Mouse (Mus musculus) frontal cortex, adult (tissue): ENCODE results near the gene Clec4a1.

Experiments
- ATAC-seq: cut with Nextera tagmentation; 2 replicates; pipeline ENCODE4 v1.9.2; 2017; ENCODE audit warnings: mild to moderate bottlenecking, moderate library complexity, mixed read lengths; ENCODE audit not compliant: low TSS enrichment

The Clec4a1 gene

DNA sequence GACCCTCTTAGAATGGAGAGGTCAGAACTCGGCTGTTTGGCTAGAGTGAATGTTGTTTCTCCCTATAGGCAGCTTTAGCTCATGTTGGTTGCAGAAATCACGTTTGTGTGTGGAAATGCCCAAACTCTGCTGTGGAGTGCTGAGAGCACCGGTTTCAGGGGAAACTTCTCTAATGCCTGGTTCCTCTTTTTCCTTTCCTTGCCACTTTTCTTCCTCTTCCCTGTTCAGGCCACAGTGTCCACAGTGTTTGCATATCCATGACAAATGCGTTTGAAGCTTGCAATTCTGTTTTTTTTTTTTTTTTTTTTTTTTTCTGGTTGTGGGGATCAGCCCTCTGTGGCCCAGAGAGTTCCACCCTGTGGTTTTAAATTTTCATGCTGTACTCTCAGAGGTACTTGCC lies at the start of gene Clec4a1:
Clec4a1 (plus strand) TSS at position 398 of the 400 bp plus-strand sequence.
- ATAC-seq = no peak

DNA sequence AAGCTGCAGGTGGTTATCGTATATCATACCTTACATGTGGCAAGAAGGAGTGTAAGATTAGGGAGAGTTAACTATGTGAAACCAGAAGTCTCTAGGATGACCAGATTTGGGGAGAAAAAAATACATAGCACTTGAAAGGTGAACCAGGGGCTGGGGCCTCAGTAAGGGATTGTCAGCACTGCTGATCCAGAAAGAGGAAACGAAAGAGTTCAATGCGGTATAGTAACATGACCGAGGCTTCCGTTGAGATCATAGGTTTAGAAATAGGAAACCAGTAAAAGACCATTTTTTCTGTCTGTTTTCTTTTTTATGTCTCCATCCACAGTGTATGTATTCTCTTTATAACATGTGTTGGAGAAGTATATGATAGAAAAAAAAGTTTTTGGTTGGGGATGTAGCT lies 48.8 kb upstream of the Clec4a1 start:
- no peak for ATAC-seq

DNA sequence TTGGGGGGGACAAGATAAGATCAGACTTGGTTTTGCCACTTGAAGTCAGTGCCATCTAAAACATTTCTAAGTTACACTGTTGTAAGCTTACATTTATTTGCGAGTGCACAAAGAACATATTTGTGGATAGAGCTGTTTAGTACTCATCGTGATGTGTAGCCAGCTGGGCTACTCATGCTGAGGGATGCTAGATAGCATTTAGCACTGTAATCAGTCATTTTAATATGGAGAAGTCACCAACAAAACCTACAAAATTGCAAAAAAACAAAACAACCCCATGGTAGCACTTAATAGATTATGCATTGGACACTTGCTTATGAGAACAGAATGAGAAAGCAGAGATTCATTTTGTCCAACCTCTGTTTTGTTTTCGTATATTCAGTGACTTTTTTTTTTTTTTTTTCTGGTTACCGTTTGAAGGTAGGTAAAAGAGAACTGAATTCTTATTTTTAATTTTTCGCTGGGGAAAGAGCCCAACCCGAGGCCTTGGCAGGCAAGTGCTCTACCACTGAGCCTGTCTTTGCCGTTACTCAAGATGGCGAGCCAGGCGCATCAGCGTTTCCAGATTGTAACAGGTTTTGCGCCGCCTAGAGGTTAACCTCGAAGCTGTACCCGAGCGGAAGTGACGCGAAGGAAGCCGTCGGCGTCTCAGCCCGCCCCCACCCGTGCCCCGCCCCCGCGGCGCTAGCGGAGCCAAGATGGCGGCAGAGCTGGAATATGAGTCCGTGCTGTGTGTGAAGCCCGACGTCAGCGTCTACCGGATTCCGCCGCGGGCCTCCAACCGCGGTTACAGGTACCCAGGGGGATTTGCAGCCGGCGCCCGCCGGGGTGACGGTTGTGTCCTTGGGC lies 47.6 kb upstream of the Clec4a1 start, which contains the start of gene Necap1:
Necap1 (plus strand) TSS at position 604 of the 849 bp plus-strand sequence.
- ATAC-seq = peak; percentile 95

DNA sequence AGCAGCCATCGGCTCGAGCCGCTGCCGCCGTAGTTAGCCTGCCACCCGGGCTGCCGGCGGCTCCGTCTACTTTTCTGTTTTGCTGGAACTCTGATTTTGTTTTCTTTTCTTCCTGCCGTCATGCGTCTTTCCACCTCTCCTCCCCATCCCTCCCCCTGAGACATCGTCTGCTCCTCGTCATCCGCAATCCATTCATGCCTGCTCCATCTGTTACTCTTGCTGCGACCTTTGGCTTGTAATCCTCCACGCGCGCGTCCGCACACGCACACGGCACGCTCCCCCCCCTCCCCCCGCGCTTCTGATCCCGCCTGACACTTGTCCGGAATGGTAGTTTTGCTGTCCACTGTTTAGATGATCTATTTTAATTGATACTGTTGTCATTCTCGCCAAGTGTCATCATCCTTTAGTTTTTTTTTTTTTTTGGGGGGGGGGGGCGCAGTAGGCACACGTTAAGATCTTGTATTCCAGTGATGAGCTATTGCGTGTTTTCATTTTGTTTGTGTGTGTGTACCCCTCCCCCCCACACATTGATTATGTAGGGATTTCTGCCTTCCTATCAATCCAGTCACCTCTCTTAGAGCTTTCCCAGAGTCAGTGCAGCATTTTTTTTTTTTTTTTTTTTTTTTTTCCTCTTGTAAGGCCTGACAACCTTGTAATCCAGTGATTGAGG lies 46.8 kb upstream of the Clec4a1 start:
- ATAC-seq = peak; percentile 55

DNA sequence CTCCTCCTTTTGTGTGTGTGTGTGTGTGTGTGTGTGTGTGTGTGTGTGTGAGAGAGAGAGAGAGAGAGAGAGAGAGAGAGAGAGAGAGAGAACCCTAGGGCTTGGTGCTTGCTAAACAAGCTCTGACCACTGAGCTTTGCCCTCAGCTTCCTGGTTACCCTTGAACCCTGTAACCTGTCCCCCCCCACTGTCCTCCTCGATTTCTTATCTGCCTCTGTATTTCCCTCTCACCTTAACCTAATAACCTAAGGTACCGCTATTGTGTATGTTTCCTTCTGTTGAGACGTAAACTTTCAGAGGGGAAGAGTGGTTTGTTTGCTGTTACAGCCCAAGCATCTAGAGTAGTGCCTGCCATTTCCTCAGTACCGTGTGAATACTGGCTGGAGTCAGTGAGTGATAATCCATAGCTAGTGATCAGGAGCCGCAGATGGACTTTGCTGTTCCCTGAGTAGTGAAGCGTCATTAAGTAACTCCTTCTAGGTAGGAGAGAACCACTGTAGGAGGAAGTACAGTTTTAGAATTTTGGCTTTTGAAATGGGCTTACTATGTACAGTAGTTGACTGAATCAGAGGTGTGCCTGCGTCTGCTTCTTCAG lies 42.4 kb upstream of the Clec4a1 start:
- no peak for ATAC-seq

DNA sequence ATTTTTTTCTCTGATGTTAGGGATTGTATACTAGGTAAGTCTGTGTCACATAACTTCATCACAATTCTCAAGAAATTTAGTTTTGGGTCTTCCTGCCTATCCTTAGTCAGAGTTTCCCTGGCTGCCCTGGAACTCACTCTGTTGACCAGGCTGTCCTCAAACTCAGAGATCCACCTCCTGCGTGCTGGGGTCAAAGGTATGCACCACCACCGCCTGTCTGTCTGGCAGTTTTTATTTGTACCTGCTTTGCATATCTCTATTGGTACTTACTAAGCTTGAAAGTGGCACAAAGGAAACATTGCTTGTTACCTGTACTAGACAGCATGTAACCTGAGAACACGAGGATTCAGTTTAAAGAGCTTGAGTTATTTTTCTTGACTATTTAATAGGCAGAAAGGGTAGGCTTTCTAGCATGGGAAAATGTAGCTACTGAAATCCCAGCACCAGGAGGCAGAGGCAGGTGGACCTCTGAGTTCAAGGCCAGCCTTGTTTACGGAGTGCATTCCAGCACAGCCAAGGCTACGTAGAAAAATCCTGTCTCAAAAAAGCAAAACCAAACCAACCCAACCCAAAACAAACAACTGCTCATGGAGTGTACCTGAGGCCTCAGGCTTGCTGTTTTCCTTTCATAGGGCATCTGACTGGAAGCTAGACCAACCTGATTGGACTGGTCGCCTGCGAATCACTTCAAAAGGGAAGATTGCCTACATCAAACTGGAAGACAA lies 41.7 kb upstream of the Clec4a1 start:
- ATAC-seq = no peak

DNA sequence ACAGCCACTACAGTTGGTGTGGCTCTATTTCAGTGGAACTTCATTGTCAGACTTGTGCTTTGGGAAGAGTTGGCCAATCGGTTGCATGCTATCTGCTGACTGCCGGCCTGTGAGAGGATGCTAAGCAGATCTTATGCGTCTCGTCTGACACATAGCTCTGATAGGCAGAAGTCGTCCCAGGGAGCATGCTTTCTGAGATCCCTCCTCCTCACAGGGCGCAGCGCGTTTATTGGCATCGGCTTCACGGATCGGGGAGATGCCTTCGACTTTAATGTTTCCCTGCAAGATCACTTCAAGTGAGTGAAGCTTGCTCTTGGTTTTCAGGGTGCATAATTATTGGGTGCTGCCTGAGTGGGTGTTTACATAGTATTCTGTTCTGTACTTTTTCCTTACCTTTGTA lies 40.4 kb upstream of the Clec4a1 start:
- no peak for ATAC-seq

DNA sequence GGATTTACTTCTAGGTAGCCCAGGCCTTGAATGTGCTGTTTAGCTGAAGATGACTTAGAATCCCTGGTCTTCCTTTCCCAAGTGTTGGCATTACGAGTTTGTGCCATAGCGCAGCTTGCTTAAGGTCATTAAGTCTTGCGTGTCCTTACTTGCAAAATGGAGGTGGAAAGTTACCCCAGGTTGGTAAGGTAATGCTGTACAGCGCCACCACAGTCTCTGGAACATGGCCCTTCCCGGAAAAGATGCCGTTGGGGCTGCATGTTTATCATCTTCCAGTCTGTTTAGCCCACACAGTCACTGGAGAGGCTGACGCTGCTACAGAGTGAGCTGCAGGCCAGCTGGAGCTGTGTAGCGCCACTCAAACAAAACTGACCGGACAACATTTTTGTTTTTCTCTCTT lies 38.0 kb upstream of the Clec4a1 start:
- ATAC-seq = 0 out of 2 replicates have a peak, but pooled peaks have one; percentile 44

DNA sequence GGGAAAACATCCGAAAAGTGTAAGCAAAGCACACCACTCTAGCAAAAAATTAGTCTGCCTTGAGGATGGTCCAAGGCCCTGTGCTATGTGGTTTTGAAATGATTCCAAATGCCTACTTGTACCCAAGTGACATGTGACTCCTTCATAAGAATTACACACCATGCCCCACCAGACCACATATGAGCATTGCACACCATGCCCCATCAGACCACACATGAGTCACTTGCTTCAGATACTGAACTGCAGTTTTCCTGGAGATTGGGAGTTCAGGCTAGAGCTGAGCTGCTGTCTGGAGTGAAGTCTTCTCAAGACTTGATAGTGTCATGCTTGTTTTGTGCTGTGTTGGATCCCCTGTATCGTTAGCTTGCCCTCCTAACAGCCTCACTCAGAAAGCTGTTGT lies 32.0 kb upstream of the Clec4a1 start:
- ATAC-seq = no peak

DNA sequence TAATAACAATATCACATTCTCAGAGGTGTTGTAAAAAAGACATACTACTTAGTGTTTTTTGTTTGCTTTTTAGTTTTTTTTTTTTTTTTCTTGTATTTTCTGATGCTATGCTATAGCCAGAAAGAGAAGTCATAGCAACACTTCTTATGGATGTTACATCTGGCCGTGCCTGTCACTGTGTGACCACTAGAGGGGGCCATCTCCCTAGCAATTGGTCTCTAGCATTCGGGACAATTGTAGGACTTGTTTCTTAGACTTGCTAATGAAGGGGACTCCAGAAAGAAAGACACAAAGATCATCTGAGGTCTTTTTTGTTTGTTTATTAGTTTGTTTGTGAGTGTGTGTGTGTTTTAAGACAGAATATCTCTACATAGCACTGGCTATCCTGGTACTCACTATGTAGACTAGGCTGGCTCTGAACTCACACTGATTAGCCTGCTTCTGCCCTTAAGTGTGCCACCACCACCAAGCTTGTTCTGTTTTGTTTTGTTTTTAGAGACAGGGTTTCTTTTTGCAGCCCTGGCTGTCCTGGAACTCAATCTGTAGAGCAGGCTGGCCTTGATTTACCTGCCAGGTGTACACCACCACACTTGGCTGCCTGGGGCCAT lies 29.1 kb upstream of the Clec4a1 start:
- peak; percentile 66 for ATAC-seq

DNA sequence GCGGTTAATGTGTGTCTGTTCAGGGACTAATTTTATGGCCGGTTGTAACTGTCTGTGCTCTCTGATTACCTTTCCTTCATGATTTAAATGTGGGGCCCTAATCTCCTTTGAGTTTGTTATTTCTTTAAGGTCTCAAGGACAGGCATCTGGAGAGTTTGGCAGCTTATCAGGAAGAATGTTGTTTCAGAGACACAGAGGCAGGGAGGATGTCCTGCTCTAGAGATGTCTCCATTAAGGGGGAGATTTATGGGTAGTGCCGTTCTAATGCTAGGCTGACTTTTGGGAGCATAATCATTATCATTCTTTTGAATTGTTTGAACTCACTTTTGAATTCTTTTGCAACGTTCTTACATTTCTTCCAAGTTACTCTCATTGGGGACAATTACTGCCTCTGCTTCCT lies 1.7 kb upstream of the Clec4a1 start:
- no peak for ATAC-seq

DNA sequence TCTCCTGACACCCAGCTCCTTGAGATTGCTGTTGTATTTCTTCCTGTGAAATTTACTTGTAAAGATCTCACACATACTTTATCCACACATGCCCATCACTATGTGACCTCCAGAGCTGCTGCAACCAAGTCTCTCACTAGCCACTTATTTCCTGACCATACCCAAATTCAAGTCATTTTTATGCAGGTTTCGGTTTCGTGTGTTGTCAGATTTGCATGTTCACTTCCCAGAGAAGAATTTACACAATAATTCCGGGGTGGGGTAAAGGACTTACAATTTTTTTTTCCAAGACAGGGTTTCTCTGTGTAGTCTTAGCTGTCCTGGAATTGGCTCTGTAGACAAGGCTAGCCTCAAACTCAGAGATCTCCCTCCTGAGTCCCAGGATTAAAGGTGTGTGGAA lies 13.2 kb downstream of the Clec4a1 start:
- ATAC-seq = no peak

DNA sequence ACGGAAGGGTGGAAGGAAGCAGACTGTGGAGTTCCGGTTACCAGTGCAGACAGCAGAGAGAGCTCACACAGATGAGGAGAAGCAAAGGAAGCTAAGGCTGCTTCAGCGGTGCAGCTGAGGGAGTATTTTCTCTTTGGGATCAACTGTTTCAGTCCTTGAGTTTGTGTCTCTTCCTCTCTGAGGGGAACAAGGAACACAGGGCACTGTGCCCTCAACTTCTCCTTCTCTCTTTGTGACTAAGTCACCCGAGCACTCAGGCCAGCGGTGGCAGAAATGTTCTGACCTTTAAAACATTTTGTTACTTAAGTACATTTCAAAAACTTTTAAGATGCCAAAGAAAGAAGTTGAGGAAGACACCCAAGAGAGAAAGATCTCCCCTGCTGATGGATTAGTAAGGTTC lies 18.0 kb downstream of the Clec4a1 start:
- ATAC-seq = no peak

DNA sequence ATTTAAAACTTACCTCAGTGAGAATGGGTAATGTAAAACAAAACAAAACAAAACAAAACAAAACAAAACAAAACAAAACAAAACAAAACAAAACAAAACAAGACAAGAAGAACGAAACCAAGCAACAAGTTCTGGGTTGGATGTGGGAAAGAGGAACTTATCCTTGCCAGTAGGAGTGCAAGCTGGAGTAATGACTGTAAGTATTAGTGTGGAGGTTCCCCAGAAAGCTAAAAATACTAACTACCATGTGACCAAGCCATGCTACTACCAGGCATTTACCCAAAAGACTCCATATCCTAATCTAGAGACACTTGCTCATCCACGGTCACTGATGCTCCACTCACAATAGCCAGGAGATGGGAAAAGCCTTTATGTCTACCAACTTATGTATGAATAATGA lies 25.1 kb downstream of the Clec4a1 start:
- no peak for ATAC-seq

DNA sequence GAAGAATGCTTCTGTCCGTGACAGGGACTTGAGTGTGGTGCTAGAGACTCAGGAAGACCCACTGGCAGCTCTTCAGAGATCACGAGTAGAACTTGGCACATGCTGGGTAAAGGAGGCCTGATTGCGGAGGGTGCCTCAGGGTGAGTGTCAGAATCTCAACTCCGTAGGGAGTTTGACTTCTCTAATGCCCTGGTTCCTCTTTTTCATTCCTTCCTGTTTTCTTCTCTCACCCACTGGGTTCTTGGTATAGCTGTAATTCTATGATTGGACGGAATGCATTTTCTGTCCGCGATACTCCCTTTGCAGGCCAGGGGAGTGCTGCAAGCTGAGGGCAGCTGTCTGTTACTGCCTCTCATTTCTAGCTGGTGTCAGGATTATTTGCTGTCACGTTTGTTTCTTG lies 30.8 kb downstream of the Clec4a1 start, which contains the start of gene Clec4a3:
Clec4a3 (plus strand) TSS at position 115 of the 400 bp plus-strand sequence.
- ATAC-seq = peak; percentile 38; the same call in 1 of the 2 replicates

DNA sequence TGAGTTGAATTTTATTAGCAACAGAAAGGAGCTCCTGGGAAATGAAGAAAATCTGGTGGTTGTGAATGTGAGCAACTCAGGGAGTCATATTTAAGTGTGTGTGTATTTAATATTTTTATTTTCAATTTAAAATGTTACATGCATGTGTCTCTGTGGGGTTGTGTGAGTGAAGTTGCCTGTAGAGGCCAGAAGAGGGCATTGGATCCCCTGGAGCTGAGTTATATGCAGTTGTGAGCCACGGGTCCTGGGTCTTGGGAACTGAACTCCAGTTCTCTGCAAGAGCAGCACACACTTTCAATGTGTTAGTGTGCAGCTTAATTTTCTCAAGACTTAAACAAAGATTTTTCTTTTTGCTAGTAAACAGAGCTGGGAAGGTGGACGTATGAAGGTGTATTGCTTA lies 42.9 kb downstream of the Clec4a1 start:
- ATAC-seq = no peak

DNA sequence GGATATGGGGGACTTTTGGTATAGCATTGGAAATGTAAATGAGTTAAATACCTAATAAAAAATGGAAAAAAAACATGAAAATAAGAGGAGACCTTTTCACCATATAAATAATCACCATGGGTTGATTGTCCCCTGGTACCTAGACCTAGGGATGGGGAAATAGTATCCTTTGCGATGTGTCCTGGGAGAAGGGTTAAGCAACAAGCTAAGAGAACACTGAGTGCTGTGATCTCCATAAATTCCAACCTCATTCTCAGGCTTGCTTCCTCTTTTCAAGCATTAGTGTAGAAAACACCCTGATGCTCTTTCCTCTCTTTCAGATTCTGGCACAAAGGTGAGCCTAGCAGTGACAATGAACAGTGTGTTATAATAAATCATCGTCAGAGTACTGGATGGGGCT lies 47.4 kb downstream of the Clec4a1 start:
- no peak for ATAC-seq
